Mouse (Mus musculus) hindbrain, embryonic 13.5 days (tissue): ENCODE results near the gene Cldn6. TPM values are rescaled to one million over a fixed set of nuclear protein-coding genes. Genes with fewer than 3 reads are reported as not detected.

Experiments
- ATAC-seq: fragments of 200-750 bp; cut with Nextera tagmentation; 2 replicates; pipeline ENCODE4 v1.8.0; 2017; ENCODE audit warnings: moderate TSS enrichment; ENCODE audit not compliant: low FRiP score
- H3K27ac ChIP-seq: fragments of 300-500 bp; sonication (generic); 2 replicates; pipeline ENCODE4 v1.5.1; 2015; ENCODE audit warnings: inconsistent platforms, mild to moderate bottlenecking, moderate library complexity
- H3K27me3 ChIP-seq: fragments of 300-500 bp; sonication (generic); 2 replicates; pipeline ENCODE4 v1.6.1; 2015; ENCODE audit warnings: mild to moderate bottlenecking, inconsistent platforms
- H3K36me3 ChIP-seq: fragments of 300-500 bp; sonication (generic); 2 replicates; pipeline ENCODE4 v1.6.1; 2015; ENCODE audit warnings: mild to moderate bottlenecking, inconsistent platforms
- H3K4me1 ChIP-seq: fragments of 300-500 bp; sonication (generic); replicated peaks from 2 replicates; pipeline ENCODE4 v1.6.1; 2015; ENCODE audit warnings: inconsistent platforms
- H3K4me2 ChIP-seq: fragments of 300-500 bp; sonication (generic); 2 replicates; pipeline ENCODE4 v1.6.1; 2015; ENCODE audit warnings: inconsistent platforms, mild to moderate bottlenecking, moderate library complexity
- H3K4me3 ChIP-seq: fragments of 300-500 bp; sonication (generic); 2 replicates; pipeline ENCODE4 v1.5.1; 2015; ENCODE audit warnings: mild to moderate bottlenecking, inconsistent platforms
- H3K9ac ChIP-seq: fragments of 300-500 bp; sonication (generic); 2 replicates; pipeline ENCODE4 v1.6.1; 2015; ENCODE audit warnings: mild to moderate bottlenecking, inconsistent platforms
- H3K9me3 ChIP-seq: fragments of 300-500 bp; sonication (generic); 2 replicates; pipeline ENCODE4 v1.6.1; 2016; ENCODE audit warnings: inconsistent platforms
- WGBS: fragments of 180-500 bp; shearing (Covaris S2); methylation state at CpG from one replicate; pipeline ENCODE4 v1.1.7; 2015; 5-methylcytosine and 5-hydroxymethylcytosine counted together
- polyA plus RNA-seq: library from polyadenylated mRNA; unstranded; fragments of >200 nt; fragmentation: Nextera tagmentation; extraction: Ambion mirVana; gene quantifications from 2 replicates; pipeline ENCODE4 v1.2.1, GENCODE M21; 2015

Gene Cldn6
- polyA plus RNA-seq, 1 experiment from 2014 or later = 0.61 TPM

GRCm38 (mm10) chr17:23700079-23700478 is 21.0 kb downstream of the Cldn6 start:
- Histone ChIP-seq H3K27ac (0 out of 2 replicates have a peak overlapping the region, but pooled peaks have one; percentile 58), H3K27me3 (peaks cover 59% of the 10 kb centered on the region), H3K9ac (peak overlapping the region; percentile 82), H3K36me3 (no peaks in the 10 kb centered on the region), H3K4me2 (peak overlapping the region; percentile 98), H3K4me1 (peaks cover 17% of the 10 kb centered on the region), H3K4me3 (peak overlapping the region; percentile 83), H3K9me3 (no peaks in the 10 kb centered on the region)
- WGBS = under 1% methylated on average over 28 of the region's 28 CpGs
- ATAC-seq = peak; percentile 95

GRCm38 (mm10) chr17:23703301-23703700 is 24.3 kb downstream of the Cldn6 start:
- Histone ChIP-seq H3K4me2 (no peak overlapping the region), H3K9ac (no peak overlapping the region), H3K27me3 (peaks cover 51% of the 10 kb centered on the region), H3K4me3 (no peak overlapping the region), H3K36me3 (no peaks in the 10 kb centered on the region), H3K27ac (no peak overlapping the region), H3K4me1 (peaks cover 20% of the 10 kb centered on the region), H3K9me3 (no peaks in the 10 kb centered on the region)
- WGBS = 82% methylated on average over 9 of the region's 9 CpGs
- ATAC-seq = no peak

GRCm38 (mm10) chr17:23704741-23705140 is 25.7 kb downstream of the Cldn6 start:
- H3K36me3 ChIP-seq = no peaks in the 10 kb centered on the region
- H3K4me2 ChIP-seq = 0 out of 2 replicates have a peak overlapping the region, but pooled peaks have one; percentile 4
- no peak overlapping the region for H3K4me3 ChIP-seq
- H3K9ac ChIP-seq = no peak overlapping the region
- H3K27ac ChIP-seq = no peak overlapping the region
- 50% methylated on average over 7 of the region's 7 CpGs for WGBS
- H3K4me1 ChIP-seq = peaks cover 11% of the 10 kb centered on the region
- H3K9me3 ChIP-seq = no peaks in the 10 kb centered on the region
- ATAC-seq = no peak
- H3K27me3 ChIP-seq = peaks cover 41% of the 10 kb centered on the region

GRCm38 (mm10) chr17:23705525-23706104 is 26.6 kb downstream of the Cldn6 start:
- peaks cover 8% of the 10 kb centered on the region for H3K4me1 ChIP-seq
- 85% methylated on average over 7 of the region's 7 CpGs for WGBS
- no peak overlapping the region for H3K9ac ChIP-seq
- peaks cover 48% of the 10 kb centered on the region for H3K27me3 ChIP-seq
- no peaks in the 10 kb centered on the region for H3K36me3 ChIP-seq
- H3K9me3 ChIP-seq = no peaks in the 10 kb centered on the region
- ATAC-seq = no peak; the same call in 1 of the 2 replicates
- H3K4me2 ChIP-seq = no peak overlapping the region
- no peak overlapping the region for H3K27ac ChIP-seq
- H3K4me3 ChIP-seq = no peak overlapping the region

GRCm38 (mm10) chr17:23706212-23706611 is 27.2 kb downstream of the Cldn6 start:
- 0% methylated on average over 3 of the region's 3 CpGs for WGBS
- H3K4me3 ChIP-seq = no peak overlapping the region
- H3K4me2 ChIP-seq = no peak overlapping the region
- peak; percentile 60; the same call in 1 of the 2 replicates for ATAC-seq
- H3K9ac ChIP-seq = no peak overlapping the region
- no peak overlapping the region for H3K27ac ChIP-seq
- H3K36me3 ChIP-seq = no peaks in the 10 kb centered on the region
- H3K27me3 ChIP-seq = peaks cover 43% of the 10 kb centered on the region
- peaks cover 8% of the 10 kb centered on the region for H3K4me1 ChIP-seq
- H3K9me3 ChIP-seq = no peaks in the 10 kb centered on the region

GRCm38 (mm10) chr17:23717003-23717402 is 38.0 kb downstream of the Cldn6 start:
- H3K9me3 ChIP-seq = no peaks in the 10 kb centered on the region
- no peak overlapping the region for H3K4me3 ChIP-seq
- ATAC-seq = no peak
- H3K9ac ChIP-seq = no peak overlapping the region
- no peak overlapping the region for H3K4me2 ChIP-seq
- 43% methylated on average over 2 of the region's 2 CpGs for WGBS
- H3K4me1 ChIP-seq = no peaks in the 10 kb centered on the region
- no peak overlapping the region for H3K27ac ChIP-seq
- H3K27me3 ChIP-seq = 0 out of 2 replicates have a peak, but pooled peaks cover 5% of the 10 kb centered on the region
- H3K36me3 ChIP-seq = no peaks in the 10 kb centered on the region

GRCm38 (mm10) chr17:23719455-23719854 is 40.4 kb downstream of the Cldn6 start:
- Histone ChIP-seq H3K4me2 (no peak overlapping the region), H3K4me3 (no peak overlapping the region), H3K9ac (no peak overlapping the region), H3K4me1 (no peaks in the 10 kb centered on the region), H3K27me3 (0 out of 2 replicates have a peak, but pooled peaks cover 9% of the 10 kb centered on the region), H3K27ac (no peak overlapping the region), H3K36me3 (no peaks in the 10 kb centered on the region), H3K9me3 (no peaks in the 10 kb centered on the region)
- 25% methylated on average over 1 of the region's 1 CpGs for WGBS
- ATAC-seq = no peak

- Histone ChIP-seq H3K27me3 (0 out of 2 replicates have a peak, but pooled peaks cover 9% of the 10 kb centered on the region), H3K4me1 (peaks cover 10% of the 10 kb centered on the region), H3K4me2 (no peak overlapping the region), H3K9me3 (no peaks in the 10 kb centered on the region), H3K36me3 (no peaks in the 10 kb centered on the region), H3K27ac (no peak overlapping the region), H3K4me3 (no peak overlapping the region), H3K9ac (no peak overlapping the region)
- 73% methylated on average over 2 of the region's 2 CpGs for WGBS
- no peak for ATAC-seq
Observed at GRCm38 (mm10) chr17:23721886-23722285, 42.8 kb downstream of the Cldn6 start.

- no peaks in the 10 kb centered on the region for H3K36me3 ChIP-seq
- H3K27me3 ChIP-seq = 0 out of 2 replicates have a peak, but pooled peaks cover 7% of the 10 kb centered on the region
- peak within 1 kb of the TSS; percentile 46; the same call in 1 of the 2 replicates for H3K9ac ChIP-seq
- H3K4me2 ChIP-seq = no peak within 1 kb of the TSS
- H3K27ac ChIP-seq = no peak within 1 kb of the TSS
- ATAC-seq = no peak
- no peak within 1 kb of the TSS for H3K4me3 ChIP-seq
- 68% methylated on average over 7 of the region's 7 CpGs for WGBS
- H3K4me1 ChIP-seq = peaks cover 16% of the 10 kb centered on the region
- H3K9me3 ChIP-seq = no peaks in the 10 kb centered on the region
Observed at GRCm38 (mm10) chr17:23722376-23723125, 43.5 kb downstream of the Cldn6 start, which contains the start of gene 1520401A03Rik. TSS of gene 1520401A03Rik (minus strand) at chr17:23722783.

GRCm38 (mm10) chr17:23725477-23725876 is 46.4 kb downstream of the Cldn6 start:
- 69% methylated on average over 4 of the region's 4 CpGs for WGBS
- H3K4me2 ChIP-seq = peak overlapping the region; percentile 91
- H3K27me3 ChIP-seq = 0 out of 2 replicates have a peak, but pooled peaks cover 5% of the 10 kb centered on the region
- H3K4me1 ChIP-seq = peaks cover 16% of the 10 kb centered on the region
- H3K4me3 ChIP-seq = peak overlapping the region; percentile 78
- H3K36me3 ChIP-seq = no peaks in the 10 kb centered on the region
- no peaks in the 10 kb centered on the region for H3K9me3 ChIP-seq
- H3K9ac ChIP-seq = peak overlapping the region; percentile 79
- no peak for ATAC-seq
- peak overlapping the region; percentile 75 for H3K27ac ChIP-seq

GRCm38 (mm10) chr17:23725999-23726757 is 47.1 kb downstream of the Cldn6 start, which contains the start of gene Pkmyt1:
TSS of gene Pkmyt1 (plus strand) at chr17:23726336.
- WGBS = 2% methylated on average over 57 of the region's 73 CpGs

GRCm38 (mm10) chr17:23726758-23727142 is 47.7 kb downstream of the Cldn6 start:
- WGBS = 1% methylated on average over 20 of the region's 20 CpGs
- Histone ChIP-seq H3K4me1 (peaks cover 16% of the 10 kb centered on the region), H3K4me2 (peak overlapping the region; percentile 91), H3K9ac (peak overlapping the region; percentile 79), H3K27me3 (0 out of 2 replicates have a peak, but pooled peaks cover 5% of the 10 kb centered on the region), H3K4me3 (peak overlapping the region; percentile 78), H3K36me3 (no peaks in the 10 kb centered on the region), H3K9me3 (no peaks in the 10 kb centered on the region), H3K27ac (peak overlapping the region; percentile 73; the same call in 1 of the 2 replicates)
- ATAC-seq = peak; percentile 85

More at GRCm38 (mm10) chr17:23725999-23726757, 47.1 kb downstream of the Cldn6 start, which contains the start of gene Pkmyt1:
- H3K4me1 ChIP-seq = peaks cover 16% of the 10 kb centered on the region
- H3K9me3 ChIP-seq = no peaks in the 10 kb centered on the region
- 0 out of 2 replicates have a peak, but pooled peaks cover 5% of the 10 kb centered on the region for H3K27me3 ChIP-seq
- H3K36me3 ChIP-seq = no peaks in the 10 kb centered on the region
- H3K9ac ChIP-seq = peak within 1 kb of the TSS; percentile 79
- H3K4me2 ChIP-seq = peak within 1 kb of the TSS; percentile 91
- H3K4me3 ChIP-seq = peak within 1 kb of the TSS; percentile 78
- ATAC-seq = peak; percentile 94
- H3K27ac ChIP-seq = peak within 1 kb of the TSS; percentile 75
